Mouse (Mus musculus) forebrain, embryonic 10.5 days (tissue): ENCODE data around the gene Ostm1. TPM values are rescaled to one million over a fixed set of nuclear protein-coding genes. Genes with fewer than 3 reads are reported as not detected.
A peak's percentile ranks its signal among the peaks of the same experiment; 100 is the strongest.

ENCODE experiments used
- DNase-seq: peaks from one replicate; pipeline ENCODE4 v3.0.0-alpha.2; 2017; ENCODE audit warnings: low spot score; ENCODE audit errors: extremely low spot score
- H3K27ac ChIP-seq: fragments of 300-500 bp; sonication (generic); 2 replicates; pipeline ENCODE4 v1.5.1; 2016; ENCODE audit warnings: mild to moderate bottlenecking
- H3K27me3 ChIP-seq: fragments of 300-500 bp; sonication (generic); 2 replicates; pipeline ENCODE4 v1.6.1; 2016; ENCODE audit warnings: mild to moderate bottlenecking; ENCODE audit not compliant: poor library complexity, severe bottlenecking
- H3K36me3 ChIP-seq: fragments of 300-500 bp; sonication (generic); replicated peaks from 2 replicates; pipeline ENCODE4 v1.6.1; 2016; ENCODE audit warnings: mild to moderate bottlenecking, moderate library complexity
- H3K4me1 ChIP-seq: fragments of 300-500 bp; sonication (generic); 2 replicates; pipeline ENCODE4 v1.6.1; 2016
- H3K4me3 ChIP-seq: fragments of 300-500 bp; sonication (generic); 2 replicates; pipeline ENCODE4 v1.5.1; 2016; ENCODE audit warnings: mild to moderate bottlenecking, moderate library complexity
- H3K9me3 ChIP-seq: fragments of 300-500 bp; sonication (generic); 2 replicates; pipeline ENCODE4 v1.6.1; 2016; ENCODE audit warnings: mild to moderate bottlenecking, moderate library complexity
- WGBS: fragments of 180-500 bp; shearing (Covaris S2); methylation state at CpG from one replicate; pipeline ENCODE4 v1.1.7; 2016; 5-methylcytosine and 5-hydroxymethylcytosine counted together
- polyA plus RNA-seq: library from polyadenylated mRNA; unstranded; fragments of >200 nt; fragmentation: Nextera tagmentation; extraction: Ambion mirVana; gene quantifications from 2 replicates; pipeline ENCODE4 v1.2.1, GENCODE M21; 2016

Ostm1 gene
- polyA plus RNA-seq, 1 experiment from 2014 or later: 44.2 TPM

DNA sequence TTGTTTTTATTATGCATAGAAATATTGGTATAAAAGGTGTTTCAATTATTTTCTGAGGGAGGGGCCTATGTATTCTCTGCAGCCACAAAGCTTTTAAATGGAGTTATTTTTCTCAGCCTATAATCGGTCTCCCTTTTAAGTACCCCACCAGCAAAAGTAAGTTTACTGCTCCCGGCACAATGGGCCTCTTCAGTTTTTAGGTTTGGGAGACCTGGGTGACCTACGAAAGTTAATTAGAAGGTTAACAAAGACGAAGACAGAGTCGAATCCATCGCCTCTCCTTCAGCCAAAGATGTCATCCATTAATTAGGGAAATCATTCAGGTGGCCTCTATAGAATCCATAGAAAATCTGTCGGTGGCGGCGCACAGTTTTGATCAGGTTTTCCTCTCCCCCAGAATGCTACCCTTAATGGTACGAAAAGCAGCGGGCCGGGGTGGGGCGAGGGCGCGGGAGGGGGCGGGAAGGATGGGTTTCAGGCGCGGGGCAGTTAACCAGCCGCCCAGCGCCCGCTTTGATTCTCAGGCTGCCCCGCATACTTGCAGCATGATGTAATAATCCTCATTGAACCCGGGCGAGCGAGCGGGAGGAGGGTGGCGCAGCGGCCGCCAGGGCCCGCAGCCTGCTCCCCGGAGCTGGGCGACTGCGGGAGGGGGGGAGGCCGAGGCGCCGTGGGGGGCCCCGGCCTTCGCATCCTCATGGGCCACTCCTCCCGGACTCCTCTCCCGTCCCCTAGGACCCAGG is 30.2 kb downstream of the Ostm1 start:
- peak; percentile 89 for DNase-seq
- Histone ChIP-seq H3K4me3 (peak overlapping the region; percentile 49), H3K27ac (peak overlapping the region; percentile 86), H3K27me3 (peaks cover 99% of the 10 kb centered on the region), H3K4me1 (peaks cover 52% of the 10 kb centered on the region), H3K36me3 (no peaks in the 10 kb centered on the region), H3K9me3 (peaks cover 3% of the 10 kb centered on the region; the same call in 1 of the 2 replicates)
- WGBS: under 1% methylated on average over 35 of the region's 40 CpGs

DNA sequence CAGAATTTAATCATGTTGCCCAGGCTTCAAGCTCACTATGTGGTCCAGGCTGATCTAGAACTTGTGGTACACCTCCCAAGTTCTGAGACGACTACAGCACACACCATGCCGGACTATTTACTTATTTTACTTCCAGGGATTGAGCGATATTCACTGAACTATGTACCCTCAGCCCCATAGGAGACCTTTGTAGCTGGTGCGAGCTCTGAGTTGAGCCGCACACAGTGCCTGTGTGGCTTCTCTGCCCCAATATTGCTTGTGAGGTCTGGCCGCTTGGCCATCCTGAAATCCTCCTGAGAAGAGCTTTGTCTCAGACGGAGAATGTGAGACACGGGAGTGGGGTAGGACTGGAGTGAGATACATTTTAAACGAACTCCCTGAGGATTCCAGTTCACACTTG is 31.1 kb downstream of the Ostm1 start:
- Histone ChIP-seq H3K4me1 (peaks cover 56% of the 10 kb centered on the region), H3K27ac (peak overlapping the region; percentile 86), H3K27me3 (peaks cover 99% of the 10 kb centered on the region), H3K36me3 (no peaks in the 10 kb centered on the region), H3K4me3 (no peak overlapping the region), H3K9me3 (peaks cover 3% of the 10 kb centered on the region; the same call in 1 of the 2 replicates)
- WGBS: 9% methylated on average over 9 of the region's 9 CpGs
- no peak for DNase-seq

DNA sequence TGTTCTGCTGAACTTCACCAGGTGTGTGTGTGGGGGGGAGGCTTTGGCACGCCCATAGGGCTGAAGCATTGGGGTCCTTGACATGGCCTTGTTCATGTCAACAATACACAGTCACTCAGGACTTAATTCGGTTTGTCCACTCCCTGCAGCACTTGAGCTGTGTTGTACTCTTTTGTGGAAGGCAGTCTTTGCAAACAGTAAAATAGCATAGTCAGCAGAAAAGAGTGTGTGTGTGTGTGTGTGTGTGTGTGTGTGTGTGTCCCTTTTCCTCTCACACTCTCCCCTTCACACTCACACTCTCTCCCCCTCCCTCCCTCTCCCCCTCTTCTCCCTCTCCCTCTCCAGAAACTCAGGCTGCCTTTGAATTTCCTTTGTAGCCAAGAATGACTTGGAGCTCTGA is 34.7 kb downstream of the Ostm1 start:
- 44% methylated on average over 2 of the region's 2 CpGs for WGBS
- H3K9me3 ChIP-seq: no peaks in the 10 kb centered on the region
- H3K36me3 ChIP-seq: no peaks in the 10 kb centered on the region
- peaks cover 50% of the 10 kb centered on the region for H3K4me1 ChIP-seq
- no peak overlapping the region for H3K4me3 ChIP-seq
- DNase-seq: no peak
- H3K27ac ChIP-seq: peak overlapping the region; percentile 72
- H3K27me3 ChIP-seq: peaks cover 95% of the 10 kb centered on the region

DNA sequence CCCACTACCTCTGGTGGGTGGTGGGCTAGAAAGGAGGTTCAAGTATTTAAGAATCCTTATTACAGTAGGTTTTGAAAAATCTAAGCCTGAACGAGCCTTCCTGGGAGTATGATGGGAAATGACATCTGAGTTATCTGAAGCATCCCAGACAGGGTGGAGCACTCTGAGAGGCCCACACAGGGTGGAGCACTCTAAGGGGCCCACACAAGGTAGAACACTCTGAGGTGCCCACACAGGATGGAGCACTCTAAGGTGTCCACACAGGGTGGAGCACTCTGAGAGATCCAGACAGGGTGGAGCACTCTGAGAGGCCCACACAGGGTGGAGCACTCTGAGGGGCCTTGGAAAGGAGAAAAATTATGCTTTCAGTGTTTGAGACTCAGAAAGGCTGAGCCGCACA is 42.3 kb downstream of the Ostm1 start:
- no peak for DNase-seq
- Histone ChIP-seq H3K27me3 (peaks cover 89% of the 10 kb centered on the region), H3K9me3 (no peaks in the 10 kb centered on the region), H3K36me3 (no peaks in the 10 kb centered on the region), H3K4me3 (no peak overlapping the region), H3K4me1 (peaks cover 36% of the 10 kb centered on the region), H3K27ac (0 out of 2 replicates have a peak overlapping the region, but pooled peaks have one; percentile 9)
- WGBS: 87% methylated on average over 2 of the region's 2 CpGs

DNA sequence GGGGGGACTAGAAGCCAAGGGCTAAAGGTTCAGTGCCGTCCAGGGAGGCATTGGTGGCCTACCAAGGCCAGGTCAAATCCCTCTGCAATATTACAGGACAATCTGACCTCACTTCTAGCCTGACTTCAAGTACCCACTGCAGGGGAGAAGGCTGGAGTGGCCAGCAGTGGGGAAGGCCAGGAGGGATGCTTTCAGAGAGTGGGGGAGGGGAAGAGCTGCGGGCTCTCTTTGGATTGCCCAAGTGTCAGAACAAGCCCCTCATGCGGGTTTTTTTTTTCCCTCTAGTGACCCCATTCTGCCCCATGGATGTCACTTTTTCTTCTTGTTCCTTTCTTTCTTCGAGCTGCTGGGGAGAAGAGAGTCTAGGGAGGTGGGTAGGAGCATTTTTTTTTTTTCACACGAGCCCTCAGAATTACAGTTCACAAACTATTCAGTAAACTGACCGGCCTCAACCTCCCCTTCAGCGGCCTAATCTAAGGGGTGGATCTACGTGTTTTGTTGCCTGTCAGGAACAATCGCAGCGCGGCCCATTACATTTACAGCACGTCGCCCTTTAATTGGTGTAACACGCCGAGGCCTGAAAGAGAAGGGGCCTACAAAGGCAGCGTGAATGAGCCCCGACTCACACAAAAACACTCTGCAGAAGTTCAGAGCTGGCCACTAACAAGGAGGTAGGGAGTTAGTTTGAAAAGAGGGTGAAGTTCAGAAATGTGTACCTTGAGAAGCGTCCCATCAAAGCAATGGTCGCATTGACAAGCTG is 47.2 kb downstream of the Ostm1 start:
- peak overlapping the region; percentile 58 for H3K4me3 ChIP-seq
- no peaks in the 10 kb centered on the region for H3K9me3 ChIP-seq
- WGBS: 1% methylated on average over 19 of the region's 19 CpGs
- H3K27me3 ChIP-seq: peaks cover 100% of the 10 kb centered on the region
- peak; percentile 83 for DNase-seq
- H3K27ac ChIP-seq: peak overlapping the region; percentile 96
- no peaks in the 10 kb centered on the region for H3K36me3 ChIP-seq
- peaks cover 85% of the 10 kb centered on the region for H3K4me1 ChIP-seq

DNA sequence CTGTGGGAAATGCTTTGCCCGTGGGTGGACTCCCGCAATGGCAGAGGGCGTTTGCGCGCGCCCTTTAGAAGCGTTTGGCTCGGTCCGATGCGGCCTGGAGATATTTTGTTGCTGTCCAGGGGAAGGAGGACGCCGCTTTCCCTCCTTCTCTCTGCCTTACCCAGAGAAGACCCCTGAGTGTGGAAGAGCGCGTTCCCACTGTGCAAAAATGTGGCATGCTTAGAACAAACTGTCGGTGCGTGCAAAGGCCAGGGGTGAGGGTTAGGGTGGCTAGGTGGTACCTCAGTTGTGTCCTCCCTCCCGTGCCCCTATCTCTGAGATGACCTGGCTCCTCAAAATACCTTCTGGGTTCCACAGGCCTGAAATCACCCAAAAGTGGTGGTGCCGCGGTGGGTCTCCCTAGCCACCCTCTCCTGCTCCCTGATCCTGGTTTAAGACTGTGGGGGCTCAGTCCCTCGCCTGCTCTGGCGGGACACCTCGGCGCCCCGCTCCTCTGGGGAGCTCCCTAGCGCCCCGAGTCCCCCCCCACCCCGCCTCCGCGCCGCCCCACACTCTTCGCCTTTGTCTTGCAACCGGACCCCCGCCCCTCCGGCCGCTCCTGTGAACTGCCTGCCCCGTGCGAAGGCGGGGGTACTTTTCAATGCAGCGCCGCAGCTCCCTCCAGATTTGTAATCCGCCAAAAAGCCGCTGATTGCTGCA is 48.3 kb downstream of the Ostm1 start:
- peak; percentile 81 for DNase-seq
- WGBS: under 1% methylated on average over 42 of the region's 42 CpGs
- Histone ChIP-seq H3K36me3 (no peaks in the 10 kb centered on the region), H3K27me3 (peaks cover 100% of the 10 kb centered on the region), H3K9me3 (no peaks in the 10 kb centered on the region), H3K4me1 (peaks cover 92% of the 10 kb centered on the region), H3K27ac (peak overlapping the region; percentile 96), H3K4me3 (peak overlapping the region; percentile 58)

DNA sequence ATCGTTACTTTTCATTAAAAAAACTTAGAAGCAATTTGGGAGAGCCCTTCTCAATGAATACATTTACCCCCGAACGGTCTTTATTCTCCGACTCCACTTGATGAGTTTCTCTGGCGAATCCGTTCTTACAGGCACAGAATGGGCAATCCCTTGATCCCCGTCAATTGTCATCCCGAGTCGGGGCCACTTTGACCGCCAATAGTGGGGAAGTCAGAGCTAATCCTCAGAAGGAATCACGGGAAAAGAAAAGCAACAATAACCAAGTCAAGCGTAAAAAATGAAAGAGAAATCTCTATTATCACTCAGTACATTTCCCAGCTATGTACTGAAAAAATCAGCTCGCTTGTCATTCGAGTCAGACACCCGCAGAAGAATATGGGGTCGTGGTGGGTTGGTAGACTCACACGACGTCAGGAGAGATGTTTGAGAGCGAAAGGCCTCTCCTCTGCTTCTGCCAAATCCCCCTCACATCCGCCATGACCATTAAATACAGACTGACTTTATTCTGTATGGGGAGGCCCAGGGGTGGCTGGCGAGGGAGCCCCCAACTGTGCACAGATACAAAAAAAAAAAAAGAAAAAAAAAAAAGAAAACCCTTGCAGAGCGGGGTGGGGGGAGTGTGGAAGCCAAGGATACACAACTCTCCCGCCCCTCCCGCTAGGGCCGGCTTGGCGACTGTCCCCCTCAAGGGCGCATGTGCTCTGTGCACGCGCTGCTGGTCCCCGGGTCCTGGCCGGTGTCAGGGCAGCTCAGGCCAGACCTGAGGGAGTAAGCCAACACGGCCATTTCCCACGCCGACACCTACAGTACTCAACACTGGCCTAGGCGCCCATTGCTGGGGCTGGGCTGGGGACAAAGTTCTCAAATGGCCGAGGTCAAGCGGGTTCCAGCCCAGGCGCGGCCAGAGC is 49.1 kb downstream of the Ostm1 start:
- DNase-seq: peak; percentile 81
- peak overlapping the region; percentile 58 for H3K4me3 ChIP-seq
- peaks cover 100% of the 10 kb centered on the region for H3K27me3 ChIP-seq
- H3K4me1 ChIP-seq: peaks cover 93% of the 10 kb centered on the region
- no peaks in the 10 kb centered on the region for H3K36me3 ChIP-seq
- no peaks in the 10 kb centered on the region for H3K9me3 ChIP-seq
- peak overlapping the region; percentile 96 for H3K27ac ChIP-seq
- WGBS: under 1% methylated on average over 39 of the region's 39 CpGs

DNA sequence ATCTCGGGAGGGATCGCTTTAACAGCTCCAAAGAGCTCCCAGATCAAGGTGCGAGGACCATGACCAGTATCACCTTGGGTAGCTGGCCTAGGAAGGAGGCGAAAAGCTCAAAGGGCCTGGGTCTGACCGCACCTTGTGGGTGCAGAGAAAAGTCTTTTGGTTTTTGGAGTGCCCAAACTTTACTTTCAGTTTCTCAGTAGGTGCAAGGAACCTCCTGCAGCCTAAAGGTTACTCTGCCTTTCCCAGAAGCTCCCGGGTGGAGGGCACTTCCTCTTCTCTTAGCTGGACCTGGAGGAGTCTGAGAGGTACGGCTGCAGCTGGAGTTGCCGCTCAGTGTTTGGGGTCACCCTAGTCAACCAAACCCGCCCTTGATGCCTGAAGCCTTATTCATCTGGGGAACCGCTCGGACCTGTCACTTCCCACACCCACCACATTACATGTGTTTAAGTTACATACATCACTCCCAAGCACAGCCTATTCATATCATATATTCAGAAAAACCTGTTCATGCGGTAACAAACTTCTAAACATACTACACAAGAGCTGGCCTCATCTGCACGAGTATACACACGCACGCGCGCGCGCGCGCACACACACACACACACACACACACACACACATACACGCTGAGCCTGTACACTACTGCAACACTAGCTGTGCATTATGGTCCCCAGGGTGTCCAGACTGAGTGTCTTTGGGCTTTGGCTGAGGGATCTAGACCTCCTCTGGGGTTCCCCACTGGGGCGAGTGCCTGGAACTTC is 49.9 kb downstream of the Ostm1 start:
- Histone ChIP-seq H3K4me1 (peaks cover 88% of the 10 kb centered on the region), H3K27me3 (peaks cover 100% of the 10 kb centered on the region), H3K4me3 (peak overlapping the region; percentile 58), H3K27ac (peak overlapping the region; percentile 96), H3K36me3 (no peaks in the 10 kb centered on the region), H3K9me3 (no peaks in the 10 kb centered on the region)
- DNase-seq: peak; percentile 32
- 5% methylated on average over 23 of the region's 23 CpGs for WGBS

DNA sequence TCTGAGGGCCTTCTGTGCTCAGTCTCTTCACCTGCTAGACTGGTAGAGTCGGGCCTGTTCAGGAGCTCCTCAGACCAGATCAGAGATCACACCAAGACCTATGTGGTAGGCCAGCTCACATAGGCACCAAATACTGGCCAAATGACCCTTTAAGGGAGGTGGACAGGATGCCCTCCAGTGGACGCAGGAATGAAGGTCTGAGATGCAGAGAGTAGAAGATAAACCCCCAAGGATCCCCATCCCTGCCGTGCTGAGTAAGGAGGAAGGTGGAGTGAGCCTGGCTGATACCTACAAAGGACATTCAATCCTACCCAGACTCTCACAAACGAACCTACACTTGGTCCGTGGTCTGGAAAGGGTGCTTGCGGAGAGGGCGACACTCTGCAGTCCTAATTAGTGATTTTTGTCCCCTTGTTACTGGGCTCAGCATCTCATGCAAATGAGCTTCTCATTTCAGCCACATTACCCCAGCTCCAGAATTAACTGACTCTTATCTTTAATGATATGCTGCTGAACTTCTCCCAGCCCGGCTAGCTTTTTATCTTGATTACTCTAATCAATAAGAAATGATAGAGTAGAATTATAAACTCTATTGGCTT is 50.6 kb downstream of the Ostm1 start:
- peak overlapping the region; percentile 58 for H3K4me3 ChIP-seq
- no peaks in the 10 kb centered on the region for H3K9me3 ChIP-seq
- H3K27ac ChIP-seq: peak overlapping the region; percentile 96
- no peaks in the 10 kb centered on the region for H3K36me3 ChIP-seq
- WGBS: 2% methylated on average over 8 of the region's 8 CpGs
- peak; percentile 58 for DNase-seq
- H3K27me3 ChIP-seq: peaks cover 99% of the 10 kb centered on the region
- H3K4me1 ChIP-seq: peaks cover 81% of the 10 kb centered on the region

DNA sequence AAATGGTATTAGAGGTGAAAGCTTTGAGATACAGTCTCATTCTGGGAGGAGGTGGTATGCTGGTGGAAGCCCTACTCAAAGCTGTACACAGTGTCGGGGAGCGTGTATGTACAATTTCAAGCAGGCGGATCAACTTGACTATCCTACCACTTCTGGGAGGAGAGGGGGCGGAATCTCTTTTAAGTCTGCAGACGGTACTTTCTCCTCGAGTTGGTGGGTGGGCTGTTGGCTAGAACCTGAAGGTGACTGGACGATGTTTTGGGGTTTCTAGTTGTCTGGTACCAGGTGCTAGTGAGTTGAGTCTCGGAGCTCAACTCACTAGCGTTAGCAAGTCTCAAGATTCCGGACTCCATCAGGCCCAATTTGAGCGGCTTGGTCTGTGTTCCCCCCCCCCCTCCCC is 51.4 kb downstream of the Ostm1 start:
- DNase-seq: peak; percentile 22
- no peaks in the 10 kb centered on the region for H3K9me3 ChIP-seq
- H3K36me3 ChIP-seq: no peaks in the 10 kb centered on the region
- peaks cover 73% of the 10 kb centered on the region for H3K4me1 ChIP-seq
- H3K4me3 ChIP-seq: peak overlapping the region; percentile 58
- peak overlapping the region; percentile 96 for H3K27ac ChIP-seq
- H3K27me3 ChIP-seq: peaks cover 90% of the 10 kb centered on the region
- WGBS: 1% methylated on average over 11 of the region's 11 CpGs
